Mouse (Mus musculus) CH12.LX (cell line): ENCODE data around the gene Ugt1a10. TPM values are rescaled to one million over a fixed set of nuclear protein-coding genes. Genes with fewer than 3 reads are reported as not detected.
"Not testable (repeated sequence)": the region's sequence is repeated elsewhere in the genome, so short reads cannot be mapped to it uniquely, and the experiment has no call there.

Experiments
- DNase-seq: peaks from one replicate; pipeline ENCODE4 v3.0.0-alpha.2; 2013; ENCODE audit errors: extremely low read depth
- H3K27ac ChIP-seq: 2 replicates; pipeline ENCODE4 v1.5.1; 2012; ENCODE audit warnings: low read depth, mild to moderate bottlenecking, control low read depth, moderate library complexity; ENCODE audit not compliant: insufficient read depth
- H3K27me3 ChIP-seq: replicated peaks from 2 replicates; pipeline ENCODE3; 2012; ENCODE audit warnings: inconsistent platforms
- H3K36me3 ChIP-seq, 2 experiments: replicated peaks in 1 of 2; 2 replicates each; pipeline versions ENCODE3 to v1.6.1; 2012; ENCODE audit warnings: inconsistent platforms in 1 of 2, low read length in 1 of 2, mild to moderate bottlenecking in 1 of 2, mixed read lengths in 1 of 2, moderate library complexity in 1 of 2; ENCODE audit not compliant: control insufficient read depth in 1 of 2, insufficient read depth in 1 of 2
- H3K4me1 ChIP-seq, 2 experiments: 2 replicates each; pipeline ENCODE4 v1.6.1; 2012; ENCODE audit warnings: inconsistent platforms in 1 of 2, moderate library complexity in 1 of 2; ENCODE audit not compliant: insufficient read depth in 2 of 2, control insufficient read depth in 1 of 2
- H3K4me2 ChIP-seq: 2 replicates; pipeline ENCODE4 v1.6.1; 2012; ENCODE audit warnings: low read depth, mild to moderate bottlenecking, control low read depth; ENCODE audit not compliant: poor library complexity, insufficient read depth, severe bottlenecking
- H3K4me3 ChIP-seq, 3 experiments: fragments of 150-350 bp in 1 of 3; sonication (generic) in 1 of 3; replicated peaks in 1 of 3; 2 replicates each; pipeline versions ENCODE3 to v1.5.1; 2011 to 2012; ENCODE audit warnings: low read depth in 2 of 3, low read length in 2 of 3, mild to moderate bottlenecking in 2 of 3, moderate library complexity in 2 of 3, control low read depth in 1 of 3, improper control_type of control experiment in 1 of 3, inconsistent platforms in 1 of 3, mixed read lengths in 1 of 3; ENCODE audit not compliant: poor library complexity in 1 of 3
- H3K79me2 ChIP-seq: replicated peaks from 2 replicates; pipeline ENCODE4 v1.6.1; 2012; ENCODE audit warnings: mild to moderate bottlenecking, moderate library complexity; ENCODE audit not compliant: control insufficient read depth, poor library complexity, insufficient read depth, severe bottlenecking; ENCODE audit errors: extremely low read depth
- H3K9ac ChIP-seq: 2 replicates; pipeline ENCODE4 v1.6.1; 2012; ENCODE audit warnings: low read depth, mild to moderate bottlenecking, control low read depth, moderate library complexity; ENCODE audit not compliant: insufficient read depth
- H3K9me3 ChIP-seq: replicated peaks from 2 replicates; pipeline ENCODE3; 2012; ENCODE audit warnings: low read length, inconsistent platforms, mixed read lengths
- IRF4 ChIP-seq: IDR thresholded peaks from 2 replicates; pipeline ENCODE4 v1.6.1; 2014; ENCODE audit warnings: low read depth, mild to moderate bottlenecking, inconsistent platforms, low read length, improper control_type of control experiment
- dilution Hi-C: fragments of 300-500 bp; cut with MboI; formaldehyde crosslinking; loops from 2 replicates; pipeline ENCODE4 v1.14.3; 2020; ENCODE audit warnings: low sequenced_read_pairs; ENCODE audit not compliant: extremely low pct_unique_long_range_greater_than_20kb, extremely low pct_ligation_motif_present
- in situ Hi-C: fragments of 300-500 bp; cut with MboI; formaldehyde crosslinking; loops from 3 replicates; pipeline ENCODE4 v1.14.3; 2019; ENCODE audit warnings: low sequenced_read_pairs, low pct_ligation_motif_present, low pct_unique_long_range_greater_than_20kb, mixed read lengths
- polyA plus RNA-seq: library from polyadenylated mRNA; unstranded; fragments of >175 nt; gene quantifications from 2 replicates; pipeline ENCODE4 v1.2.1, GENCODE M21; 2012; ENCODE audit warnings: low read depth; ENCODE audit not compliant: insufficient read length
- total RNA-seq, 2 experiments: library from RNA; depleted of rRNA; stranded (reverse); fragments of 300-350 nt in 1 of 2; fragments of >200 nt in 1 of 2; gene quantifications; 2 replicates each; pipeline ENCODE4 v1.2.3; 2012 to 2014

The Ugt1a10 gene
- total and polyA plus RNA-seq, 3 experiments: not detected

DNA sequence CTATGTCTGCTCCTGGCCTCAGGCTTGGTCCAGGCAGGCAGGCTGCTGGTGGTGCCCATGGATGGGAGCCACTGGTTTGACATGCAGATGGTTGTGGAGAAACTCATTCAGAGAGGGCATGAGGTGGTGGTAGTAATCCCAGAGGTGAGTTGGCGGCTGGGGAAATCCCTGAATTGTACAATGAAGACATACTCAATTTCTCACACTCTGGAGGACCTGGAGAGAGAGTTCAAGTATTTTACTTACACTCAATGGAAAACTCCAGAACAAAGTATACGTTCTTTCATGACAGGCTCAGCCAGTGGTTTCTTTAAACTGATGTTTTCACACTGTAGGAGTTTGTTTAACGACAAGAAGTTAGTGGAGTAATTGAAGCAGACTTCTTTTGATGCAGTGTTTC lies 29.9 kb upstream of the Ugt1a10 start:
- not testable (repeated sequence) for H3K4me2 ChIP-seq, H3K27me3 ChIP-seq
- 0 out of 2 replicates have a peak, but pooled peaks have one; percentile 21 for TF ChIP-seq IRF4

DNA sequence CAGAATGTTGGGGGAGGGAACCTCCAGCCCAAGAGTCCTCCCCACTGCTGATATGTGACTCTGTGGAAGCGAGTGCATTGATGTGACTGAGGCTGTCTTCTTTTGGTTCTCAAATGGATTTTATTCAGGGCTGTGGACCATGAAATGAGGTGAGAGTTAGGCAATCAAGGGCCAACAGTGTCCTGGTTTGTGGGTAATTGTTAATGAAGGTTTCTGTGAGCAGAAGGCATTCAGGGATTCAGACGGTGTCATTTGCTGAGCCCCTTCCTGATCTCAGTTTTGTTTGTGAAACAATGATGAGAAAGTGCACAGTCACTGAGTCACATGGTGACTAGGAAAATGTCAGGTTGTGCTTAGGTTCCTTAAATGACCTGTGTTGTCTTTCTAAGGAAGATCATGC lies 12.1 kb upstream of the Ugt1a10 start:
- H3K9me3 ChIP-seq, in situ Hi-C loops, H3K27me3 ChIP-seq, H3K4me2 ChIP-seq, H3K4me1 ChIP-seq, H3K36me3 ChIP-seq, dilution Hi-C loops, H3K4me3 ChIP-seq, H3K79me2 ChIP-seq, DNase-seq, H3K9ac ChIP-seq, H3K27ac ChIP-seq: not testable (repeated sequence)

More for the DNA sequence above, 29.9 kb upstream of the Ugt1a10 start:
- H3K9ac ChIP-seq, H3K36me3 ChIP-seq, H3K9me3 ChIP-seq, H3K79me2 ChIP-seq, dilution Hi-C loops, H3K27ac ChIP-seq, in situ Hi-C loops, H3K4me3 ChIP-seq: not testable (repeated sequence)
- peaks cover 2 to 11% of the 10 kb centered on the region in 2 experiments; a peak in 3 of 4 replicates for H3K4me1 ChIP-seq
- DNase-seq: peak; percentile 15

DNA sequence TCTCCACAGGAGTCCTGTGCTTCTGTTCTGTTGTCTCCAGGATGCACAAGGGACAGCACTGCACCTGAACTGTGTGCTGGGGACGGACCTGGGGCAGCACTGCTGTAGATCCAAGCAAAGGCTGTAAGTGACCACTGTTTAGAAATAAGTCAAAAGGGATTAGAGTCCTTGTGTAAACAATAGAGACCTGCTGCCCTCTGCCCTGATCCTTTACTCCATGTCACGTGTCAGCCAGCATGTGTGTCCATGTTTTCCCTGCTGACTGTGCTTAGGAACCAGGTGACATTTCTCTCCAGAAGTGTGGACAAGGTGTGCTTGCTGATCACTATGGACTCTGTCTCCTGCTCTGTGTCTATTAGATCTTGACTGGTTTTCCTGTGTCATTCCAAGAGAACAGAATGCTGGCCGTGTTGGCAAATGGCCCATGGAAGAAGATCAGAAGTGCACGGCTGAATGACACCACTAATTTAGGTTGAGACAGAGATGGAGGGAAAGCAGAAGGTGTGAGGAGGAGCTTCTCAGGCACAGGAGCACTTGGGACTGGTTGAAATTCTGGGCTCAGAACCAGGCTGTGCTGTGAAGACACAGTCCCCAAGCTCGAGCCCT lies 10.3 kb upstream of the Ugt1a10 start:
- H3K9ac ChIP-seq, H3K79me2 ChIP-seq, DNase-seq, H3K9me3 ChIP-seq, H3K4me1 ChIP-seq, H3K4me2 ChIP-seq, H3K4me3 ChIP-seq, dilution Hi-C loops, in situ Hi-C loops, H3K27me3 ChIP-seq, H3K27ac ChIP-seq, H3K36me3 ChIP-seq: not testable (repeated sequence)

DNA sequence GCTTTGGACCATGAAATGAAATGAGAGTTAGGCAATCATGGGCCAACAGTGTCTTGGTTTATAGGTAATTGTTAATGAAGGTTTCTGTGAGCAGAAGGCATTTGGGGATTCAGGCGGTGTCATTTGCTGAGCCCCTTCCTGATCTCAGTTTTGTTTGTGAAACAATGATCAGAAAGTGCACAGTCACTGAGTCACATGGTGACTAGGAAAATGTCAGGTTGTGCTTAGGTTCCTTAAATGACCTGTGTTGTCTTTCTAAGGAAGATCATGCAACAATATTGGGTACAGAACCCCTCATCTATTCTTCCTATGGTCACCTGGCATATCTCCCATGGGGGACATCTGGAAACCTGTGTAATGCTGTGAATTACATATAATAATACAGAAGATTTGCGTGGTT lies 7.8 kb upstream of the Ugt1a10 start:
- dilution Hi-C loops, H3K4me3 ChIP-seq, H3K4me2 ChIP-seq, H3K27me3 ChIP-seq, DNase-seq, H3K9ac ChIP-seq, in situ Hi-C loops, H3K9me3 ChIP-seq, H3K79me2 ChIP-seq, H3K36me3 ChIP-seq, H3K27ac ChIP-seq, H3K4me1 ChIP-seq: not testable (repeated sequence)

DNA sequence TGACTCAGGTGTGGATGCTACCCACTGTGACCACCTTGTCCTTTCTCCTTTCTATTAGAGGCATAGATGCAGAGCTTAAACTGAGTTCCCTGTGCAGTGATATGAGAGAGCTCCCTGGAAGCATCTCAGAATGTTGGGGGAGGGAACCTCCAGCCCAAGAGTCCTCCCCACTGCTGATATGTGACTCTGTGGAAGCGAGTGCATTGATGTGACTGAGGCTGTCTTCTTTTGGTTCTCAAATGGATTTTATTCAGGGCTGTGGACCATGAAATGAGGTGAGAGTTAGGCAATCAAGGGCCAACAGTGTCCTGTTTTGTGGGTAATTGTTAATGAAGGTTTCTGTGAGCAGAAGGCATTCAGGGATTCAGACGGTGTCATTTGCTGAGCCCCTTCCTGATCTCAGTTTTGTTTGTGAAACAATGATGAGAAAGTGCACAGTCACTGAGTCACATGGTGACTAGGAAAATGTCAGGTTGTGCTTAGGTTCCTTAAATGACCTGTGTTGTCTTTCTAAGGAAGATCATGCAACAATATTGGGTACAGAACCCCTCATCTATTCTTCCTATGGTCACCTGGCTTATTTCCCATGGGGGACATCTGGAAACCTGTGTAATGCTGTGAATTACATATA lies 11.4 kb downstream of the Ugt1a10 start:
- dilution Hi-C loops: not testable (repeated sequence)

More for the DNA sequence above, 11.4 kb downstream of the Ugt1a10 start:
- DNase-seq, H3K79me2 ChIP-seq, H3K9ac ChIP-seq, H3K27me3 ChIP-seq, H3K9me3 ChIP-seq, H3K36me3 ChIP-seq, H3K4me3 ChIP-seq, H3K4me2 ChIP-seq, in situ Hi-C loops, H3K4me1 ChIP-seq, H3K27ac ChIP-seq: not testable (repeated sequence)
